Mouse (Mus musculus) forebrain, embryonic 11.5 days (tissue): ENCODE measurements at regions not wholly inside any gene's neighbourhood (a gene's known extent, or its start where the extent isn't known, plus 50 kb on each side); places are given as distances from the start of the nearest gene placed in this dataset.

ENCODE experiments used
- ATAC-seq: fragments of 200-750 bp; cut with Nextera tagmentation; replicated peaks from 2 replicates; pipeline ENCODE4 v1.8.0; 2017; ENCODE audit warnings: moderate TSS enrichment; ENCODE audit not compliant: low FRiP score
- DNase-seq: peaks from one replicate; pipeline ENCODE4 v3.0.0-alpha.2; 2017; ENCODE audit warnings: low spot score
- H3K27ac ChIP-seq: fragments of 300-500 bp; sonication (generic); 2 replicates; pipeline ENCODE4 v1.5.1; 2014; ENCODE audit warnings: low read depth, low read length
- H3K27me3 ChIP-seq: fragments of 300-500 bp; sonication (generic); 2 replicates; pipeline ENCODE4 v1.6.1; 2014; ENCODE audit warnings: mild to moderate bottlenecking, low read length, mixed read lengths; ENCODE audit not compliant: control insufficient read depth, insufficient read depth
- H3K36me3 ChIP-seq: fragments of 300-500 bp; sonication (generic); 2 replicates; pipeline ENCODE4 v1.6.1; 2014; ENCODE audit warnings: mild to moderate bottlenecking, low read length, moderate library complexity, mixed read lengths; ENCODE audit not compliant: control insufficient read depth, insufficient read depth
- H3K4me1 ChIP-seq: fragments of 300-500 bp; sonication (generic); replicated peaks from 2 replicates; pipeline ENCODE4 v1.6.1; 2014; ENCODE audit warnings: low read length, mixed read lengths; ENCODE audit not compliant: control insufficient read depth, insufficient read depth
- H3K4me2 ChIP-seq: fragments of 300-500 bp; sonication (generic); 2 replicates; pipeline ENCODE4 v1.6.1; 2014; ENCODE audit warnings: low read depth, mild to moderate bottlenecking, low read length, moderate library complexity, mixed read lengths; ENCODE audit not compliant: severe bottlenecking
- H3K4me3 ChIP-seq: fragments of 300-500 bp; sonication (generic); 2 replicates; pipeline ENCODE4 v1.5.1; 2014; ENCODE audit warnings: low read depth, low read length
- H3K9ac ChIP-seq: fragments of 300-500 bp; sonication (generic); 2 replicates; pipeline ENCODE4 v1.6.1; 2014; ENCODE audit warnings: low read length
- H3K9me3 ChIP-seq: fragments of 300-500 bp; sonication (generic); 2 replicates; pipeline ENCODE4 v1.6.1; 2016; ENCODE audit warnings: low read length, mixed read lengths; ENCODE audit not compliant: control insufficient read depth
- WGBS: fragments of 180-500 bp; shearing (Covaris S2); extraction: QIAGEN DNeasy Blood & Tissue Kit; methylation state at CpG from one replicate; pipeline ENCODE4 v1.1.7; 2014; 5-methylcytosine and 5-hydroxymethylcytosine counted together

DNA sequence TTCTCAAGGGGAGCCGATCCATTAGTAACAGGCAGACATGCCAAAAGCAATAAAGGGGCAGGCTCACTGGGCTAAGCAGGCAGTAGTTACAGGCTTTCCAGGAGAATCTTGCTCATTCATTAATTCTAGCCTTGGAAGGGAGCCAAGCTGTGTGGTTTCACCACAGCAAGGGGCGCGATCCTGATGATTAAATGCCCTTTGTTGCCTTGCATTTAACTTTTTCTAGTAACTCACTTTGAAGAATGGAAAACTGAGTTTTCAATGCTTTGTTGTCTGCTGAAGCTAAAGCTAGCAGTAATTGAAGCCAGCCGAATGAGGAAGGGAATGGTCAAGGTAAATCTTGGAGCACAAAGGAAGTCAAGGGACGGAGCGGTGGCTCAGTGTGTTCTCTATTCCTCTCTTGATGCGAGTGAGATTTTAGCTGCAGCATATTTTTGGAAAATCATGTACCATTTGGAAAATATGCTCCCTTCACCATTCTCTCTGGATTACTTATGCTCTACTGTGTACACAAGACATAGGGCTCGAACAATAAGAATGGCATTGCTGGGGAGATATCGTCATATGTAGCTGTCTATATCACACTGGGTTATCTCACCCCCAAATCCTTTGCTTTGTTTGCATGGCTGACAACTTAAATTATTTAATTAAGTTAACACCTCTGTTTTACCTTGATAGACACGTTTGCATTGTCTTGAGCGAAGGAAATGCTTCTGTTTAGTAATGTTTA is 1399.4 kb downstream of the Slc22a22 start:
- no peak overlapping the region for H3K27ac ChIP-seq
- H3K36me3 ChIP-seq, result no peaks in the 10 kb centered on the region
- no peaks in the 10 kb centered on the region for H3K4me1 ChIP-seq
- peak; percentile 87 for ATAC-seq
- 44% methylated on average over 11 of the region's 11 CpGs for WGBS
- H3K9me3 ChIP-seq, result no peaks in the 10 kb centered on the region
- no peaks in the 10 kb centered on the region for H3K27me3 ChIP-seq
- DNase-seq, result peak; percentile 70
- H3K9ac ChIP-seq, result no peak overlapping the region
- H3K4me3 ChIP-seq, result no peak overlapping the region
- H3K4me2 ChIP-seq, result no peak overlapping the region

DNA sequence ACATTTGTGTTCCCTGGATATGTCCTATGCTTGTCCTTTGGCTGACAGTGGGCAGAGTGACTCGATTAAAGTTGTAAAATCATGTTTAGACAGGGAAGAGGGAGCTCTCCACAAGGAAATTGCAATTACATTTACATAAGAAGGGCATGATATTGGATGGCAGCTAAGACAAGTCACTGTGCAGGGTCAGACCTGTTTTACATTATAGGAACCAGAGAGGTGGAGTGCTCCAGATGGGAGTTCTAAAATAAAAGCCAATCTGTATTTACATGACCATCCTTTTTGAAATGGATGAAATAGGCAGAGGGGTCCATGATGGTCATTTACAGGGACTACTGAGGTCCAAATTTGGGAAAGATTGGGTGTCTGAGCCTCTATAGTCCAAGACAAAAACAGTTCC is 1400.3 kb downstream of the Slc22a22 start:
- H3K4me2 ChIP-seq, result no peak overlapping the region
- H3K36me3 ChIP-seq, result no peaks in the 10 kb centered on the region
- DNase-seq, result no peak
- no peaks in the 10 kb centered on the region for H3K9me3 ChIP-seq
- no peak overlapping the region for H3K27ac ChIP-seq
- no peak overlapping the region for H3K4me3 ChIP-seq
- ATAC-seq, result no peak
- no peak overlapping the region for H3K9ac ChIP-seq
- 76% methylated on average over 1 of the region's 1 CpGs for WGBS
- H3K27me3 ChIP-seq, result no peaks in the 10 kb centered on the region
- no peaks in the 10 kb centered on the region for H3K4me1 ChIP-seq

DNA sequence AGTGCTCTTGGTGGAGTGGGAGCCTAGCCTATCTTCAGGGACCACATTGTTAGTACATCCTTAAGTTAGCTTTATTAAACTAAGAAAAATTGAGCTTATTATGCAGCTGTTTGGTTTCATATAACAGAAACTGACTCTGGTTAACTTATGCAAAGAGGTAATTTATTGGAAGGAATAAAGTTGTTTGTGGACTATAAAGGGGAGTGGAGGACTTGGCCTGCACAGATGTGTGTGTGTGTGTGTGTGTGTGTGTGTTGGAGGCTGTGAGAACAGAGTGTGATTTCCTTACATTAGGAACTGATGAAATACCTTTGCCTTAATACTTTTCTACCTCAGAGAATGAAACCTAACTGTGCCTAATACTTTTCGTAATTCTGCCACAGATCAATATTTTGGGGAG is 1400.7 kb downstream of the Slc22a22 start:
- no peaks in the 10 kb centered on the region for H3K27me3 ChIP-seq
- no peak overlapping the region for H3K27ac ChIP-seq
- H3K36me3 ChIP-seq, result no peaks in the 10 kb centered on the region
- ATAC-seq (no peak), DNase-seq (no peak)
- no peak overlapping the region for H3K4me2 ChIP-seq
- H3K4me3 ChIP-seq, result no peak overlapping the region
- no peaks in the 10 kb centered on the region for H3K9me3 ChIP-seq
- H3K4me1 ChIP-seq, result no peaks in the 10 kb centered on the region
- H3K9ac ChIP-seq, result no peak overlapping the region
- WGBS, result 89% methylated on average over 1 of the region's 1 CpGs

DNA sequence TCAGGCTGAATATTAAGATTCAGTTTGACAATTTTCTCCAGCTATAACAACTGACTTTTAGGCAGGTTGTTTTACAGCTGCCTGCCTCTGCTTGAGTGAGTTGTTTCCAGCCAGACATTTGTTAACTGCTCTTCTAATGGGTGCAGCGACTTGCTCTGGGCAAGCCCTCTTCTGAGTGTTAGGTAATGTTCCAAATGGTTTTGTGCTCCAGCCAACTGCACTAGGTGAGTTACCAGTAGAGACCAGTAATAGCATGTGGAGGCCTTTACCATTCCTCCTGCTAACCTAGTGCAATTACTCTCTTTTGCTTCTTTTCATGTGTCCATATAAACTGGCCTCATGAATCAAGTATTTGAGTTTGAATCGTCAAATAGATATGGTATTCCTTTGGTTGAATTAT is 1407.9 kb downstream of the Slc22a22 start:
- Histone ChIP-seq H3K4me1 (no peaks in the 10 kb centered on the region), H3K9me3 (no peaks in the 10 kb centered on the region), H3K4me3 (no peak overlapping the region), H3K4me2 (no peak overlapping the region), H3K27ac (no peak overlapping the region), H3K9ac (no peak overlapping the region), H3K27me3 (no peaks in the 10 kb centered on the region), H3K36me3 (no peaks in the 10 kb centered on the region)
- ATAC-seq, result no peak
- no peak for DNase-seq
- 81% methylated on average over 2 of the region's 2 CpGs for WGBS

DNA sequence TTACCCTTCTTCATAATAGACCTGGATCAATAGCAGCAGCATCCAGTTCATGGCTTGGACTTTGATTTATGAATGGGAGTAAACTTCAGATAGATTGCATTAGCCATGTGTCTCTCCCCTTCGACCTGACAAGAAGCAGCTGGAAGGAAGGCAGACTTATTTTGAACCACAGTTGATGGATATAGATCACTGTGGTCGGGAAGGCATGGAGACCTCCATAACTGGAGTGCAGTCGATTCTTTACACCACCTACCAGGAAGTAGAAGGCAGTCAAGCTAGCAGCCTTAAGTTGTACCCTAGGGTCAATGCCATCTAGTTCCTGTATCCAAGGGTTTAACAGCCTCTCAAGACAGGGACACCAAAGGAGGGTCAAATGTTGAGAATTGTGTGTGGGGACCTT is 1410.2 kb downstream of the Slc22a22 start:
- no peaks in the 10 kb centered on the region for H3K4me1 ChIP-seq
- 72% methylated on average over 3 of the region's 3 CpGs for WGBS
- no peak overlapping the region for H3K4me3 ChIP-seq
- no peaks in the 10 kb centered on the region for H3K36me3 ChIP-seq
- H3K4me2 ChIP-seq, result no peak overlapping the region
- H3K27me3 ChIP-seq, result no peaks in the 10 kb centered on the region
- no peak overlapping the region for H3K27ac ChIP-seq
- ATAC-seq, result no peak
- DNase-seq, result no peak
- no peak overlapping the region for H3K9ac ChIP-seq
- no peaks in the 10 kb centered on the region for H3K9me3 ChIP-seq

DNA sequence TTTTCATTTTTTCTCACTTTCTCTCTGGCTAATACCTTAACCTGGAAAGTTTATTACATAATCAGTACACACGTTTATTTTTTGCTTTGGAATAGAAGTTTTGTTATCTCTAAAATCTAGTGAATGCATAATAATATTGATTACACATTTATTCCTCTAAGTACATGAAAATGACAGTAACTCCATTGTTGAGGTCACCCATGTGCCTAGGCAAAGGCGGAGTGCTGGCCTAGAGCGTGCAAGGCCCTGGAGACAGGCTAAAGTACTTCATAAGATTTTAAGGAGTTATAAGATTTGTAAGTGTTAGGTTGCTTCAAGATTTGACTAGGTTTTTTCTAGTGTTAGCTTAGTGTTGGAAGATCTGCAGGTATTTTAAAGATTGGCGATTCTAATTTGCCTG is 1410.9 kb downstream of the Slc22a22 start:
- Histone ChIP-seq H3K27me3 (no peaks in the 10 kb centered on the region), H3K4me3 (no peak overlapping the region), H3K9ac (no peak overlapping the region), H3K4me2 (no peak overlapping the region), H3K36me3 (no peaks in the 10 kb centered on the region), H3K27ac (no peak overlapping the region), H3K9me3 (no peaks in the 10 kb centered on the region), H3K4me1 (no peaks in the 10 kb centered on the region)
- DNase-seq (no peak), ATAC-seq (no peak)
- 78% methylated on average over 4 of the region's 4 CpGs for WGBS

DNA sequence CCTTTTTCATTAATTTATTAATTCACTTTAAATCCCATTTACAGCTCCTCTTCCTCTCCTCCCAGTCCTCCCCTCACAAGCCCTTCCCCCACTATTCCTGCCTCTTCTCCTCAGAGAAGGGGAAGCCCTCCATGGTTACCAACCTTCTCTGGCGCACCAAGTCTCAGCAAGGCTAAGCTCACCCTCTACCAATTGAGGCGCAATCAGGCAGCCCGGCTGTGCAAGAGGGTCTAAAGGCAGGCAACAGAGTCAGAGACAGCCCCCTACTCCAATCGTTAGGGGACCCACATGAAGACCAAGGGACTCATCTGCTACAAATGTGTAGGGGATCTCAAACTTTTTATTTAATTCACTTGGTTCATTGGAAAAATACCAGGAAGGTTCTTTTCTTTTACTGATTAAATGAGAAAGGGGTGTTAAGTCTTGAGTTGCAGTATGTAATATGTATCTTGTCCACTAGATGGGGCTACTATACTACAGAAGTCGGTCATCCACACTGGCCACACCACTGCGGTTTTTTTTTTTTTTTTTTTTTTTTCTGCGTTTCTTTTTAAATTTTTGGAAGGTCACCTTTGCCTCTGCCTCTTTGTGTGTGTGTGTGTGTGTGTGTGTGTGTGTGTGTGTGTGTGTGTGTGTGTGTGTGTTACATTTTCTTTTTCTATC is 1411.4 kb downstream of the Slc22a22 start:
- Histone ChIP-seq H3K9ac (no peak overlapping the region), H3K36me3 (no peaks in the 10 kb centered on the region), H3K9me3 (no peaks in the 10 kb centered on the region), H3K4me1 (no peaks in the 10 kb centered on the region), H3K27me3 (no peaks in the 10 kb centered on the region), H3K4me3 (no peak overlapping the region), H3K4me2 (no peak overlapping the region), H3K27ac (no peak overlapping the region)
- WGBS, result 37% methylated on average over 7 of the region's 7 CpGs
- ATAC-seq (peak; percentile 80), DNase-seq (no peak)

DNA sequence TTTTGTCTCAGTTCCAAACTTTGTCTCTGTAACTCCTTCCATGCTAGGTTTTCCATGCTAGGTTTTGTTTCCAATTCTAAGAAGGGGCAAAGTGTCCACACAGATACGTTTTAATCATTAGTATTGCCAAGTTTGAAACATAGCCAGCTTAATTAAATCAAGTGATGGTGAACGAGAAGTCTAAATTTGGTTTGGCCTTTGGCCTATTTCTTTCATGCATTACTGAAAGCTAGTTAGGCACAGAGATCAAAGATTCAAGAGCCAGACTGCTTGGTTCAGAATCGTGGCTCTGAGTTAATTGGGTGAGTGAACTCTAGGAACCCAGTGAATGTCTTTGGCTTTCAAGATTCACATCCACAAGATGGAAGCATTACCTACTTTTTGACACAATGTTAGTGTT is 1414.8 kb downstream of the Slc22a22 start:
- WGBS, result 54% methylated on average over 3 of the region's 3 CpGs
- Histone ChIP-seq H3K4me1 (no peaks in the 10 kb centered on the region), H3K36me3 (no peaks in the 10 kb centered on the region), H3K4me2 (no peak overlapping the region), H3K9ac (no peak overlapping the region), H3K9me3 (no peaks in the 10 kb centered on the region), H3K4me3 (no peak overlapping the region), H3K27ac (no peak overlapping the region), H3K27me3 (no peaks in the 10 kb centered on the region)
- no peak for DNase-seq
- no peak for ATAC-seq

DNA sequence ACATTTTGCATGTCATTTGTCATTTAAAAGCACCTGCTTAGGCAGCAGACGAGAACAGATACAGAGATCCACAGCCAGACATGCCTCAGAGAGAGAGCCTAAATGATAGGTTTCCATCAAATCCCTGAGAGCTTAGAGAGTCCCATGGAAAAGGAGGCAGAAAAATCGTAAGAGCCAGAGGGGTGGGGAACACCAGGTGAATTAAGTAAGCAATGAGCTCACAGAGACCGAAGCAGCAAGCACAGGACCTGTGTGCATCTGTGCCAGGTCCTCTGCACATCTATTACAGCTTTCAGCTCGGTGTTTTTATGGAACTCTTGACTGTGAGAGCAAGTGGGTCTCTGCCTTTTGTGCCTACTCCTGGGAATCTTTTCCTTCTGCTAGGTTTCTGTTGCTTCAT is 1416.1 kb downstream of the Slc22a22 start:
- WGBS, result 77% methylated on average over 4 of the region's 4 CpGs

More for the DNA sequence above, 1416.1 kb downstream of the Slc22a22 start:
- no peaks in the 10 kb centered on the region for H3K27me3 ChIP-seq
- no peak overlapping the region for H3K27ac ChIP-seq
- H3K9ac ChIP-seq, result no peak overlapping the region
- H3K4me3 ChIP-seq, result no peak overlapping the region
- H3K4me1 ChIP-seq, result no peaks in the 10 kb centered on the region
- ATAC-seq (no peak), DNase-seq (no peak)
- H3K36me3 ChIP-seq, result no peaks in the 10 kb centered on the region
- H3K4me2 ChIP-seq, result no peak overlapping the region
- H3K9me3 ChIP-seq, result no peaks in the 10 kb centered on the region
